Comparison of ENCODE assay signal across 25 mouse cellular contexts in genomic region chr7:129568338-129568737, GRCm38 (mm10). TPM values are rescaled to one million over a fixed set of nuclear protein-coding genes. Genes with fewer than 3 reads are reported as not detected.
DNase-seq lines count a peak whose midpoint lies in the region; ATAC-seq lines count a peak whose summit lies in the region.
"Had no signal": no experiment of that assay in that cellular context is flagged by ENCODE, and none has a peak within 500 bp of the region (broad histone marks: within the 10 kb centered on the region; RNA-seq: fewer than 3 reads in every experiment).

No protein-coding gene starts in this region.

- no peak overlapping the region for H3K9ac ChIP-seq in hindbrain, embryonic 11.5 days (ENCODE audit: low read depth, low read length)
- no peak overlapping the region for H3K9ac ChIP-seq in hindbrain, embryonic 13.5 days
- no peak overlapping the region for H3K9ac ChIP-seq in hindbrain, embryonic 16.5 days (ENCODE audit: low read depth, low read length)
- H3K9ac ChIP-seq in neural tube, embryonic 13.5 days = no peak overlapping the region
- H3K9ac ChIP-seq: embryonic facial prominence, embryonic 13.5 days; forebrain, embryonic 15.5 days; intestine, embryonic 15.5 days; limb, embryonic 12.5 days; liver, postnatal 0 days had no signal

- H3K27me3 ChIP-seq in hindbrain, embryonic 11.5 days (ENCODE audit: control insufficient read depth, insufficient read depth, low read length) = no peaks in the 10 kb centered on the region
- H3K27me3 ChIP-seq in hindbrain, embryonic 13.5 days = no peaks in the 10 kb centered on the region
- H3K27me3 ChIP-seq in hindbrain, embryonic 16.5 days (replicated peaks; ENCODE audit: control insufficient read depth, insufficient read depth, low read length) = no peaks in the 10 kb centered on the region
- H3K27me3 ChIP-seq in neural tube, embryonic 13.5 days = no peaks in the 10 kb centered on the region
- H3K27me3 ChIP-seq: embryonic facial prominence, embryonic 13.5 days; forebrain, embryonic 15.5 days; intestine, embryonic 15.5 days; limb, embryonic 12.5 days had no signal

- no peak for ATAC-seq in hindbrain, embryonic 11.5 days (ENCODE audit: low FRiP score)
- no peak for ATAC-seq in hindbrain, embryonic 13.5 days (ENCODE audit: low FRiP score)
- peak; percentile 74 for ATAC-seq in hindbrain, embryonic 16.5 days
- ATAC-seq in neural tube, embryonic 13.5 days (ENCODE audit: low read depth) = peak; percentile 84
- ATAC-seq: activated CD4-positive, CD25-positive, alpha-beta regulatory T cell, adult 4 months; forebrain, embryonic 15.5 days; intestine, embryonic 15.5 days; liver, postnatal 0 days; lung, postnatal 0 days had no signal

- no peaks in the 10 kb centered on the region for H3K4me1 ChIP-seq in hindbrain, embryonic 11.5 days (replicated peaks; ENCODE audit: control insufficient read depth, insufficient read depth, low read length)
- peaks cover 13% of the 10 kb centered on the region for H3K4me1 ChIP-seq in hindbrain, embryonic 13.5 days (replicated peaks)
- no peaks in the 10 kb centered on the region for H3K4me1 ChIP-seq in hindbrain, embryonic 16.5 days (ENCODE audit: control insufficient read depth, insufficient read depth, low read depth, low read length)
- peaks cover 17% of the 10 kb centered on the region; the same call in 1 of the 2 replicates for H3K4me1 ChIP-seq in neural tube, embryonic 13.5 days (replicated peaks)
- H3K4me1 ChIP-seq: intestine, embryonic 15.5 days; limb, embryonic 12.5 days had no signal

- no peak overlapping the region for H3K4me2 ChIP-seq in hindbrain, embryonic 11.5 days (replicated peaks; ENCODE audit: low read depth, low read length)
- no peak overlapping the region for H3K4me2 ChIP-seq in hindbrain, embryonic 13.5 days
- no peak overlapping the region for H3K4me2 ChIP-seq in hindbrain, embryonic 16.5 days (ENCODE audit: low read length)
- H3K4me2 ChIP-seq in neural tube, embryonic 13.5 days = no peak overlapping the region
- H3K4me2 ChIP-seq: embryonic facial prominence, embryonic 13.5 days; forebrain, embryonic 15.5 days; heart, embryonic 11.5 days; intestine, embryonic 15.5 days; limb, embryonic 12.5 days; liver, embryonic 11.5 days had no signal

- no peak overlapping the region for H3K4me3 ChIP-seq in hindbrain, embryonic 11.5 days (ENCODE audit: low read depth, low read length)
- no peak overlapping the region for H3K4me3 ChIP-seq in hindbrain, embryonic 13.5 days
- no peak overlapping the region for H3K4me3 ChIP-seq in hindbrain, embryonic 16.5 days (ENCODE audit: low read length)
- H3K4me3 ChIP-seq in neural tube, embryonic 13.5 days = no peak overlapping the region
- H3K4me3 ChIP-seq: embryonic facial prominence, embryonic 13.5 days; erythroblast, embryonic 14.5 days; forebrain, embryonic 15.5 days; intestine, embryonic 15.5 days; limb, embryonic 12.5 days had no signal

- H3K36me3 ChIP-seq in hindbrain, embryonic 11.5 days (ENCODE audit: control insufficient read depth, insufficient read depth, low read length) = no peaks in the 10 kb centered on the region
- no peaks in the 10 kb centered on the region for H3K36me3 ChIP-seq in hindbrain, embryonic 13.5 days
- H3K36me3 ChIP-seq in hindbrain, embryonic 16.5 days (ENCODE audit: control insufficient read depth, insufficient read depth, low read length) = no peaks in the 10 kb centered on the region
- no peaks in the 10 kb centered on the region for H3K36me3 ChIP-seq in neural tube, embryonic 13.5 days
- H3K36me3 ChIP-seq: embryonic facial prominence, embryonic 13.5 days; forebrain, embryonic 15.5 days; intestine, embryonic 15.5 days; limb, embryonic 12.5 days had no signal

- WGBS in hindbrain, embryonic 11.5 days = 35% methylated on average over 2 of the region's 2 CpGs
- WGBS in hindbrain, embryonic 13.5 days = 22% methylated on average over 2 of the region's 2 CpGs
- WGBS in hindbrain, embryonic 16.5 days = 21% methylated on average over 2 of the region's 2 CpGs
- 27% methylated on average over 2 of the region's 2 CpGs for WGBS in neural tube, embryonic 13.5 days

- DNase-seq in embryo, embryonic 10.5 days (ENCODE audit: low spot score) = peak; percentile 3
- DNase-seq in embryo, embryonic 9.5 days (ENCODE audit: extremely low spot score) = no peak
- peak; percentile 2 for DNase-seq in hindbrain, embryonic 11.5 days (ENCODE audit: low spot score)
- no peak for DNase-seq in kidney, postnatal 14 days
- no peak for DNase-seq in testis, postnatal 14 days (ENCODE audit: low spot score)
- DNase-seq: adrenal gland, adult 8-10 months; cerebellum, adult 8-10 months; cerebellum, postnatal 36 days; gastrocnemius, postnatal 10 days; kidney, adult 8-10 months; kidney, postnatal 10 days; liver, postnatal 0 days had no signal

- H3K9me3 ChIP-seq in hindbrain, embryonic 11.5 days (ENCODE audit: control insufficient read depth, low read length) = no peaks in the 10 kb centered on the region
- H3K9me3 ChIP-seq in hindbrain, embryonic 13.5 days = no peaks in the 10 kb centered on the region
- H3K9me3 ChIP-seq in hindbrain, embryonic 16.5 days (ENCODE audit: control insufficient read depth, low read length) = no peaks in the 10 kb centered on the region
- no peaks in the 10 kb centered on the region for H3K9me3 ChIP-seq in neural tube, embryonic 13.5 days
- H3K9me3 ChIP-seq: embryonic facial prominence, embryonic 13.5 days; forebrain, embryonic 15.5 days; intestine, embryonic 15.5 days; limb, embryonic 12.5 days had no signal

- no peak overlapping the region for H3K27ac ChIP-seq in hindbrain, embryonic 11.5 days (ENCODE audit: low read depth, low read length)
- H3K27ac ChIP-seq in hindbrain, embryonic 13.5 days = no peak overlapping the region
- H3K27ac ChIP-seq in hindbrain, embryonic 16.5 days (ENCODE audit: low read depth, low read length) = no peak overlapping the region
- H3K27ac ChIP-seq in neural tube, embryonic 13.5 days (replicated peaks) = no peak overlapping the region
- H3K27ac ChIP-seq: embryonic facial prominence, embryonic 13.5 days; forebrain, embryonic 15.5 days; intestine, embryonic 15.5 days; limb, embryonic 12.5 days; stomach, postnatal 0 days had no signal

RNA-seq across cellular contexts. Expression of gene Wdr11, which starts 23.3 kb away (rescaled TPM):
- 34.0 and 35.6 TPM in 2 replicates for polyA plus RNA-seq in hindbrain, embryonic 11.5 days (2014; fragmentation: Nextera tagmentation; extraction: Ambion mirVana)
- polyA plus RNA-seq in hindbrain, embryonic 13.5 days (2015; fragmentation: Nextera tagmentation; extraction: Ambion mirVana) = 35.6 and 36.2 TPM in 2 replicates
- polyA plus RNA-seq in hindbrain, embryonic 16.5 days (2015; fragmentation: Nextera tagmentation; extraction: Ambion mirVana) = 37.2 and 40.3 TPM in 2 replicates
- 35.3 and 36.1 TPM in 2 replicates for polyA plus RNA-seq in neural tube, embryonic 13.5 days (2015; fragmentation: Nextera tagmentation; extraction: Ambion mirVana)

Comparison
In these comparisons a context has a peak if more than half of its experiments do, and no peak if none do; other contexts are left out.
1. DNase-seq: peak in embryo, embryonic 10.5 days (single experiment) and hindbrain, embryonic 11.5 days (single experiment); none in embryo, embryonic 9.5 days (single experiment), kidney, postnatal 14 days (single experiment) and testis, postnatal 14 days (single experiment).
2. ATAC-seq: peak in hindbrain, embryonic 16.5 days (single experiment) and neural tube, embryonic 13.5 days (single experiment); none in hindbrain, embryonic 11.5 days (single experiment) and hindbrain, embryonic 13.5 days (single experiment).